Mouse (Mus musculus): Measurements from ENCODE around the gene Ssh1. TPM values are rescaled to one million over a fixed set of nuclear protein-coding genes. Genes with fewer than 3 reads are reported as not detected.

Gene Ssh1
- polyA plus RNA-seq, 1 experiment: 7.4 TPM

DNA sequence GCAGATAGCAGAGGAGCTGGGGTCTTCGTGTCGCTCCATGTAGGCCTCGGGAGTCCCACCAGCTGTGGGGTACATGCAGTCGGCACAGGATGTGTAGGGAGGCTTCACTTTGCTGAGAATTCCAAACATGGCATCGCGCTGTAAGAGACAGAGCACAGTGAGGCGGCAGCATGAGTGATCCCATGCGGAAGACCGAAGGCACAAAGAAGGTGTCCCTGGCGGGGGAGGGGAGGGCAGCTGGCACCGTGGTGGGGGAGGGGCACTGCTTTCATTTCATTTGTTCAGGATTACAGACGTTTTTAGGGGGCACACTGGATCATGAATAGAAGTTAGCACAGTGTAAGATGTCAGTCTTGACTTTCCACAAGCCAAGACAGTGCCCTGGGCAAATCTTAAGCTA lies 50.4 kb downstream of the Ssh1 start:
- 87% methylated on average over 12 of the region's 12 CpGs for WGBS
- no peak for DNase-seq (ENCODE audit: low read depth, low spot score)

DNA sequence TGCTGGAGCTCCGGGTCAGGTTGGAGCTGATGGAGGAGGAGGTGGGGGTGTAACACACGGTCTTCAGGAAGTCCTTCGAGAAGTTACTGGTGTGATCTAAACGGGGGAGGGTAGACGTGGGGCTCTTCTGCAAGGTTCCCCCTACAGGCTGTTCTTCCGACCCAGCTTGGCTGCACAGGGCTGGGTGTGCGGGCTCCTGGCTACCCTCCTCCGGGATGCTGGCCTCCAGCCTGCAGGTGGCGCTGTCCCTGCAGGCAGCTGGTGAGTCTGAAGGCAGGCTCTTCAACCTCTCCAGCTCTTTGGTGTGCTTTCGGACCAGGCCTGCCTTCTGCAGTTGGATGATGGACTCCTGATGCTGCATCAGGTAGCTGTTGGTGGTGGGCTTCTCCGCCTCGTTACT lies 51.1 kb downstream of the Ssh1 start:
- 86% methylated on average over 12 of the region's 12 CpGs for WGBS
- DNase-seq (ENCODE audit: low read depth, low spot score): no peak

DNA sequence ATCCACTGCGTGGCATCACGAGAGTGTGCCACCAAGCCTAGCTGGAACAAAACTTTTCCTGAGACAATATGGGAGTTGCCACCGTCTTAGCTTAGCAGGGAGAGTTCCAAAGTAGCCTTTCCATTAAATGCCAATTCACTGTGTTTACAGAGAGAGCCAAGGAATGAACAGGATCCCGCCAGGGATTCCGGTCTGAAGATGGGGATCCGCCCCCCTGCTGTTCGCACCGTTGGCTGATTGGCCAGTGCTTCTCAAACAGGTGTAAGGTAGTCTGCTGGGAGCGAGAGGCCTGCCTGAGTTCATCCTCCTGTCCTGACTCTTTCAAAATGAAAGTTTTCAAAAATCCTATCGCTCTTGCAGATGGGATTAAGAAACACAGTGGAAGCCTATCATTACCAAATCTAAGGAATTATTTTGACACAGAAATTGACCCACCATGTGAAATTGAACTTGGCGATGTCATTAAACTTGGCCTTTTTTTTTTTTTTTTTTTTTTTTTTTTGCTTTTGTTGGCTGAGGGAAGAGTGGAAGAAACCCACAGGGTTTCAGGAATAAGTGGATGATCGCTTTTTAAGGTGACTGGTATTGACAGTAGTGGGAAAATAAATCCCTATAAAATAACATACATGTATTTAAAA lies 54.3 kb downstream of the Ssh1 start:
- 60% methylated on average over 12 of the region's 12 CpGs for WGBS
- no peak for DNase-seq (ENCODE audit: low read depth, low spot score)

- DNase-seq (ENCODE audit: low read depth, low spot score): no peak
- WGBS: 72% methylated on average over 7 of the region's 7 CpGs
Observed at GRCm38 (mm10) chr5:113937650-113938049, 56.0 kb downstream of the Ssh1 start.

- WGBS: 51% methylated on average over 6 of the region's 6 CpGs
- DNase-seq (ENCODE audit: low read depth, low spot score): no peak
Observed at GRCm38 (mm10) chr5:113933889-113934288, 59.8 kb downstream of the Ssh1 start.

DNA sequence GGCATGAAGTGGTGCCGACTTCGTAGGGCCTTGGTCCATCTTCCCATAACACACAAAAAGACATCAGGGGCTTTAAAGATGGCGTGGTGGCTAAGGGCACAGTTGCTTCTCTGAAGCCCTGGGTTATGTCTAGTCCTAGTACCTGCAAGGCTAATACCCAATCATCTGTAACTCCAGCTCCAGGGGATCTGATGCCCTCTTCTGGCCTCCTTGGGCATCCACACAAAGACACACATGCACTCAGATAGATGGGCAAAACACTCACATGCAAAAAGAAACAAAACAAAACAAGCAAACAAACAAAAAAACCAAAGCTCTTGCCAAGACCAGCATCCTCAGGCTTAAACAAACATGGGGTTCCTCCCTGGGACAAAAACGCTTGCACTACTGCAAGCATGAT lies 60.2 kb downstream of the Ssh1 start:
- WGBS: 72% methylated on average over 4 of the region's 4 CpGs
- DNase-seq (ENCODE audit: low read depth, low spot score): no peak

- no peak for DNase-seq (ENCODE audit: low read depth, low spot score)
- WGBS: 85% methylated on average over 3 of the region's 3 CpGs
Observed at GRCm38 (mm10) chr5:113932310-113932709, 61.4 kb downstream of the Ssh1 start.

DNA sequence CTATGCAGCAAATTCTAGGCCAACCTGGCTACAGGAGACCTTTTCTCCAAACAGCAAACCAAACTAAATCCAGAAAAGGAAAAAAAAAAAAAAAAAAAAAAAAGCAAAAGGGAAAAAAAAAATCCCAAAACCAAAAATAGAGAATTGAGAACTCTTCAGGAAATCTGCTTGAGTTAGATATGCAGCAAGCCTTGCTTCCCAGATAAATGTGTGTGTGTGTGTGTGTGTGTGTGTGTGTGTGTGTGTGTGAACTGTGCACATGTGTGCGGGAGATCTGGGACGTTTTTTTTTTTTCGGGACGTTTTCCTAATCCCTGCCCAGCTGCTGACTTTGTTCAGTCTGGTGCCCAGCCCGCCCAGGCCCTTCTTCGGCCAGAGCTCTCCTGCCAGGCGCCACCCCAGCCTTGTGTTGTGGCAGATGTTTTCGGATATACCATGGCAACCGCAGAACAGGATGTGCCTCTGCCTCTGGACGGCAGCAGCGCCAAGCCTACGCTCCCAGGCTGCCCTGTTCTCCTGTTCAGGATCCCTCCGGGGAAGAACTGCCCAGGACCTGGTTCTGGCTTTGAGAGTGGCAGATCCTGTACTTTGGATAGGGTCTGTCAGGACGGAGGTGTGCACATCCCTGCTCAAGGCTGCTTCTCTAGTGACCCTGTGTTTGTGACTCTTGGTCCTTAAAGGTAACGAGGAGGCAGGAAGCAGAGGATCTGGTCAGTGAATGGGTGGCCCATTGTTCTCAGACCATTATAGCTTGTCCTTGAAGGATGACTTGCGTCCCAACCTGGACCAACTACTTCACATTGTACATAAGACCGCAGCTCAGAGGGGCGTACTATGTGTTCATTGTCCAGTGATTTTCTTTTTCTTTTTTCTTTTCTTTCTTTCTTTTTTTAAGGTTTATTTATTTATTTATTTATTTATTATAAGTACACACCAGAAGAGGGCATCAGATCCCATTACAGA lies 62.8 kb downstream of the Ssh1 start:
- WGBS: 23% methylated on average over 18 of the region's 18 CpGs
- no peak for DNase-seq (ENCODE audit: low read depth, low spot score)

GRCm38 (mm10) chr5:113929950-113930647 lies 63.6 kb downstream of the Ssh1 start:
- no peak for DNase-seq (ENCODE audit: low read depth, low spot score)
- WGBS: 26% methylated on average over 10 of the region's 10 CpGs

DNA sequence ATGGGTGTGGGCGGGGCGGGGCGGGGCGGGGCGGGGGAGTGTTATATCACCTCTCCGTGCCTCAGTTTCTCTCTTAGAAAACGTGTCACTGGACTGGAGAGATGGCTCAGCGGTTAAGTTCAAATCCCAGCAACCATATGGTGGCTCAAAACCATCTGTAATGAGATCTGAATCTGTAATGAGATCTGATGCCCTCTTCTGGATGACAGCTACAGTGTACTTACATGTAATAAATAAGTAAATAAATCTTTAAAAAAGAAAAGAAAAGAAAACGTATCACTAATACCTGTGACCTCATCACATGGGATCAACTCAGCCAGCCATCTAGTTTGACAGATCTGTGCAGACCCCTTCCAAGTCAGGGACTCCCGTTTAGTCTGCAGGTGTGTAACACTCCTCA lies 64.2 kb downstream of the Ssh1 start:
- no peak for DNase-seq (ENCODE audit: low read depth, low spot score)
- 58% methylated on average over 10 of the region's 10 CpGs for WGBS

DNA sequence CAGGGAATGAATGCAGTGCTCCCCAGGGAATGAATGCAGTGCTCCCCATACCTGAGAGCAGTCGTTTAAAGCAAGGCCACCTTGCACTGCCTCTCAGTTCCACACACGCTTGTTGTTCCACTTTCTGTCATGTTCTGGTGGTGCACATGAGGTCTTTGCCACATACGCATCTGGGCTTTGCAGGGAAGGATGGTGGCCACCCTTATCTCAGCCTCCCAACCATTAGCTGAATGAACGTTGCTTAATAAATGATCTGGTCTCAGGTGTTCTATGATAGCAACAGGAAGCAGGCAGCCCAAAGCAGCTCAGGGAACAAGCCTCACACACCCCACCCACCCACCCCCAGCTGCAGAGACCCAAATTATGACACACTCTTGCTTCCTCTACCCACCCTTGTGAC lies 69.1 kb downstream of the Ssh1 start:
- DNase-seq (ENCODE audit: low read depth, low spot score): no peak
- WGBS: 74% methylated on average over 4 of the region's 4 CpGs

GRCm38 (mm10) chr5:113921310-113922166 lies 72.2 kb downstream of the Ssh1 start:
- WGBS: 64% methylated on average over 6 of the region's 6 CpGs
- DNase-seq (ENCODE audit: low read depth, low spot score): no peak

GRCm38 (mm10) chr5:113919060-113919459 lies 74.6 kb downstream of the Ssh1 start:
- 20% methylated on average over 7 of the region's 7 CpGs for WGBS
- DNase-seq (ENCODE audit: low read depth, low spot score): no peak

DNA sequence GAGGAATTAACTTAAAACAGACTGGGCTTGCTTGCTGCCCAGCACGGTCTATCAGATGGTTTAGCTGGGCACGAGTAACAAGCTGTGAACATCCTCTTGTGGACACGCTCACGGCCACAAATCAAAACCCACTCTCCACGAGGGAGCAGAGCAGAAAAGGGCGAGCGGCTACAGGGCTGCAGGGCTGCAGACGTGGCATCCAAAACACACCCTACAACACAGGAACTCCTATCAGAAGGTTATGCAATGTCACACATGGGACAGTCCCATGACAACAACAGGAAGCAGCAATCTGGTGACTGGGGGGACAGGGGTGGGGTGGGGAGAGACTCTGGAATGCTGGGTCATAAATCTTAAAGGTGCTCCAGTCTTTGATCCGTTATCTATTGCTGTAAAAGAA lies 75.0 kb downstream of the Ssh1 start:
- WGBS: 10% methylated on average over 9 of the region's 9 CpGs
- no peak for DNase-seq (ENCODE audit: low read depth, low spot score)

DNA sequence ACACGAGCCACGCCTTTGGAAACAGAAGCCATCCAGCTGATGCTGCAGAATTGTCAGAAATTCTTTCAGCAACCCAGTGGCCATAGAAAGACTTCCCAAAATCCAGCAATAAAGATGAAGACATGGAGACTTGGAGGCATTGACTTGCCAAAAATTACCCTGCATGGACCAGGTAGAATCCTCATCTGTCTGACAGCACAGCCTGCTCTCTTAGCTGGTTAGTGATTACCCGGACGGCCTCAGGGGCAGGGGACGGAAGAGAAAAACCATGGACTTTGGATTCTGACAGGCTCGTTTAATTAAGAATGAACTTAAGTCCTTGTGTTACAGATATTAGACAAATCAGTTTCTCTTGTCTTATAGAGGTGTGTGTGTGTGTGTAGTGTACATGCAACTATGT lies 83.0 kb downstream of the Ssh1 start:
- WGBS: 37% methylated on average over 6 of the region's 6 CpGs
- no peak for DNase-seq (ENCODE audit: low read depth, low spot score)

DNA sequence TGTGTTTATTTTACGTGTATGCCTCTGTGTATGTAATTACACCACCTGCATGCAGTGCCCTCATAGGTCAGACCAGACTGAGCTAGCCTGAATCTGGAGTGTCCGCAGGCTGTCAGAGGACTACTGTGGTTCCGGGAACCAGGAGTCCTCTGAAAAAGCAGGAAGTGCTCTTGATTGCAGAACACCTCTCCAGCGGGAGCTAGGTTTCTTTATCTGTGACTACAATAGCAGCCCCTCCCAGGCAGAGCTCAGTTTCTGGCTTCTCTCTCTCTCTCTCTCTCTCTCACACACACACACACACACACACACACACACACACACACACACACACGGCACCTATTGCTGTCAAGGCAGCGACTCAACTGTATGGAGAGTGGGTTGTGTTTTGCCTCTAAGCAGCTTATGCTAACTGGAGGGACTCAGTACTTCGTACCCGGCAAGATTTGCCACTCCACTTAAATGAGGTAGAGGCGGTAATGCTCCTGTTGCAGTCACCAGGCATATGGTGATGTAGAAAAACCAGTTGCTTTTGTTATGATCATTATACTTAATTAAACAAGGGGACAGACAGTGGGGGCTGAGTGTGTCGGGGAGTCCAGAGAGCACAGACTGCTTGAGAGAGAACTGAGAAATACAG lies 83.5 kb downstream of the Ssh1 start:
- no peak for DNase-seq (ENCODE audit: low read depth, low spot score)
- WGBS: 19% methylated on average over 10 of the region's 10 CpGs

GRCm38 (mm10) chr5:113908592-113909441 lies 84.9 kb downstream of the Ssh1 start, which contains the start of gene Coro1c:
TSS of gene Coro1c (minus strand) at chr5:113908758.
- WGBS: under 1% methylated on average over 68 of the region's 68 CpGs

More at GRCm38 (mm10) chr5:113908592-113909441, 84.9 kb downstream of the Ssh1 start, which contains the start of gene Coro1c:
- DNase-seq (ENCODE audit: low read depth, low spot score): peak; percentile 95
